Comparison of ENCODE assay signal across 10 mouse cellular contexts in genomic region chr10:120429199-120429551, GRCm38 (mm10). TPM values are rescaled to one million over a fixed set of nuclear protein-coding genes. Genes with fewer than 3 reads are reported as not detected.
DNase-seq lines count a peak whose midpoint lies in the region; ATAC-seq and TF ChIP-seq lines count a peak whose summit lies in the region.
"Had no signal": no experiment of that assay in that cellular context is flagged by ENCODE, and none has a peak within 500 bp of the region (broad histone marks: within the 10 kb centered on the region; RNA-seq: fewer than 3 reads in every experiment).

No protein-coding gene starts in this region.

- WGBS in heart, embryonic 10.5 days: 83% methylated on average over 10 of the region's 10 CpGs
- 71% methylated on average over 10 of the region's 10 CpGs for WGBS in heart, embryonic 11.5 days (ENCODE audit: insufficient replicate concordance)
- 55% methylated on average over 10 of the region's 10 CpGs for WGBS in lung, embryonic 15.5 days
- 56% methylated on average over 10 of the region's 10 CpGs for WGBS in forebrain, postnatal 0 days

- H3K36me3 ChIP-seq in heart, embryonic 10.5 days: peaks cover 28% of the 10 kb centered on the region
- H3K36me3 ChIP-seq in heart, embryonic 11.5 days (ENCODE audit: control insufficient read depth, insufficient read depth, low read length): no peaks in the 10 kb centered on the region
- H3K36me3 ChIP-seq in lung, embryonic 15.5 days: no peaks in the 10 kb centered on the region
- no peaks in the 10 kb centered on the region for H3K36me3 ChIP-seq in forebrain, postnatal 0 days (ENCODE audit: insufficient read depth)

- ATAC-seq in heart, embryonic 11.5 days (replicated peaks; ENCODE audit: insufficient number of reproducible peaks, low FRiP score, low TSS enrichment): no peak
- peak; percentile 7; the same call in 1 of the 2 replicates for ATAC-seq in lung, embryonic 15.5 days (ENCODE audit: borderline replicate concordance, extremely low read depth, low FRiP score, low TSS enrichment)
- ATAC-seq in forebrain, postnatal 0 days: no peak
- peak; percentile 56 for ATAC-seq in megakaryocyte progenitor cell, adult 5-6 weeks (replicated peaks; ENCODE audit: poor library complexity)
- ATAC-seq in monocyte, adult 5-6 weeks (replicated peaks; ENCODE audit: insufficient number of reproducible peaks, low FRiP score, low TSS enrichment, poor library complexity, severe bottlenecking): no peak

- no peak overlapping the region for H3K9ac ChIP-seq in heart, embryonic 11.5 days (ENCODE audit: low read depth, low read length)
- H3K9ac ChIP-seq in lung, embryonic 15.5 days: no peak overlapping the region
- H3K9ac ChIP-seq in forebrain, postnatal 0 days: no peak overlapping the region

- H3K4me3 ChIP-seq in heart, embryonic 10.5 days: no peak overlapping the region
- H3K4me3 ChIP-seq in heart, embryonic 11.5 days (ENCODE audit: low read depth, low read length): no peak overlapping the region
- H3K4me3 ChIP-seq in lung, embryonic 15.5 days: no peak overlapping the region
- 0 out of 2 replicates have a peak overlapping the region, but pooled peaks have one; percentile 16 for H3K4me3 ChIP-seq in forebrain, postnatal 0 days (ENCODE audit: low read depth, low read length)

- H3K27me3 ChIP-seq in heart, embryonic 10.5 days (ENCODE audit: insufficient read depth, poor library complexity, severe bottlenecking): no peaks in the 10 kb centered on the region
- H3K27me3 ChIP-seq in heart, embryonic 11.5 days (ENCODE audit: control insufficient read depth, insufficient read depth, low read length): no peaks in the 10 kb centered on the region
- H3K27me3 ChIP-seq in lung, embryonic 15.5 days: no peaks in the 10 kb centered on the region
- H3K27me3 ChIP-seq in forebrain, postnatal 0 days (ENCODE audit: insufficient read depth, low read length): no peaks in the 10 kb centered on the region; the same call in 1 of the 2 replicates

- H3K4me2 ChIP-seq in heart, embryonic 11.5 days: no peak overlapping the region
- H3K4me2 ChIP-seq in lung, embryonic 15.5 days: peak overlapping the region; percentile 38
- peak overlapping the region; percentile 47 for H3K4me2 ChIP-seq in forebrain, postnatal 0 days (ENCODE audit: low read depth)

- TF ChIP-seq CTCF in forebrain, postnatal 0 days (IDR thresholded peaks at IDR 0.05; ENCODE audit: low read depth): no peak

- H3K27ac ChIP-seq in heart, embryonic 10.5 days: peak overlapping the region; percentile 66; the same call in 1 of the 2 replicates
- H3K27ac ChIP-seq in heart, embryonic 11.5 days (ENCODE audit: low read depth, low read length): no peak overlapping the region
- H3K27ac ChIP-seq in lung, embryonic 15.5 days: peak overlapping the region; percentile 68
- no peak overlapping the region for H3K27ac ChIP-seq in forebrain, postnatal 0 days (ENCODE audit: low read depth, low read length)

- DNase-seq in heart, embryonic 10.5 days (ENCODE audit: low spot score): no peak
- no peak for DNase-seq in lung, postnatal 25 days (ENCODE audit: low spot score)
- DNase-seq in forebrain, postnatal 0 days: no peak
- no peak for DNase-seq in T-cell, adult 2 months (ENCODE audit: low spot score)
- DNase-seq: right cerebral cortex, postnatal 14 days; thymus, adult 18-20 months had no signal

- no peaks in the 10 kb centered on the region for H3K9me3 ChIP-seq in heart, embryonic 10.5 days
- H3K9me3 ChIP-seq in heart, embryonic 11.5 days (replicated peaks; ENCODE audit: control insufficient read depth, low read length): no peaks in the 10 kb centered on the region
- H3K9me3 ChIP-seq in lung, embryonic 15.5 days: no peaks in the 10 kb centered on the region
- no peaks in the 10 kb centered on the region for H3K9me3 ChIP-seq in forebrain, postnatal 0 days (ENCODE audit: low read length)

- peaks cover 66% of the 10 kb centered on the region for H3K4me1 ChIP-seq in heart, embryonic 10.5 days
- peaks cover 22% of the 10 kb centered on the region for H3K4me1 ChIP-seq in heart, embryonic 11.5 days (ENCODE audit: control insufficient read depth, insufficient read depth, low read length)
- H3K4me1 ChIP-seq in lung, embryonic 15.5 days: peaks cover 55% of the 10 kb centered on the region
- H3K4me1 ChIP-seq in forebrain, postnatal 0 days (ENCODE audit: insufficient read depth): 0 out of 2 replicates have a peak, but pooled peaks cover 7% of the 10 kb centered on the region

RNA-seq across cellular contexts. Expression of gene Hmga2, which starts 47.1 kb away (rescaled TPM):
- 33.2 and 82.1 TPM in 2 replicates for polyA plus RNA-seq in heart, embryonic 10.5 days (2016; fragmentation: Nextera tagmentation; extraction: Ambion mirVana)
- polyA plus RNA-seq in heart, embryonic 11.5 days (2014; fragmentation: Nextera tagmentation; extraction: Ambion mirVana): 31.7 and 42.6 TPM in 2 replicates
- polyA plus RNA-seq in lung, embryonic 15.5 days (2015; fragmentation: Nextera tagmentation; extraction: Ambion mirVana): 7.8 and 8.7 TPM in 2 replicates
- 0.15 and 0.52 TPM in 2 replicates for total RNA-seq in forebrain, postnatal 0 days (2014; rRNA removed)
- polyA plus RNA-seq in forebrain, postnatal 0 days (2015; fragmentation: Nextera tagmentation; extraction: Ambion mirVana): 0.13 and 0.24 TPM in 2 replicates
- 2.9 and 4.3 TPM in 2 replicates for total RNA-seq in megakaryocyte progenitor cell, adult 5-6 weeks (2015)
- total RNA-seq in megakaryocyte progenitor cell, adult 5-6 weeks (2017): 0.50 and 1.4 TPM in 2 replicates
- not detected in 3 replicates for total RNA-seq in monocyte, adult 5-6 weeks (2017)

Comparison
In these comparisons a context has a peak if more than half of its experiments do, and no peak if none do; other contexts are left out.
1. H3K27ac ChIP-seq: peak in heart, embryonic 10.5 days (single experiment) and lung, embryonic 15.5 days (single experiment); none in heart, embryonic 11.5 days (single experiment) and forebrain, postnatal 0 days (single experiment).
2. ATAC-seq: peak in lung, embryonic 15.5 days (single experiment) and megakaryocyte progenitor cell, adult 5-6 weeks (single experiment); none in heart, embryonic 11.5 days (single experiment), forebrain, postnatal 0 days (single experiment) and monocyte, adult 5-6 weeks (single experiment).